Comparison of ENCODE assay signal across 8 mouse cellular contexts in the genomic region with DNA sequence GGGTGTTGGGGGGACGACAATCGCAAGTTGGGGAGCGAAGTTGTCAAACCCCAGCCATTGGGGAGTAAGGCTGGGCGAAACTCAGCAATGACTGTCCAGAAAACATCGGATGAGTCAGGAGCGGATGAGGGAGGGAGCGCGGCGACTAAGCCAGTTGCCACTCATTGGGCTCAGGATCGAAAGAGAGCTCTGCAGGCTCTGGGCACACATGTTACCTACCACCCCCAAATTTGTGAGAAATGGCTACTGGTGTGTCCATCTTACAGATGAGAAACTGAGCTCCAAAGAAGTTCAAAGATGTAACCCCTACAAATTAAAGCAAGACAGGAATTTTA. TPM values are rescaled to one million over a fixed set of nuclear protein-coding genes. Genes with fewer than 3 reads are reported as not detected.
A peak's percentile ranks its signal among the peaks of the same experiment; 100 is the strongest.
DNase-seq lines count a peak whose midpoint lies in the region; ATAC-seq and TF ChIP-seq lines count a peak whose summit lies in the region.

No protein-coding gene starts in this region.

- H3K9ac ChIP-seq in liver, adult 2 months (ENCODE audit: low read depth, low read length), result peak overlapping the region; percentile 87
- H3K9ac ChIP-seq in intestine, embryonic 14.5 days (ENCODE audit: low read length), result peak overlapping the region; percentile 83
- H3K9ac ChIP-seq in neural tube, embryonic 12.5 days, result peak overlapping the region; percentile 83

- peak overlapping the region; percentile 71 for H3K4me2 ChIP-seq in intestine, embryonic 14.5 days (ENCODE audit: low read length)
- peak overlapping the region; percentile 75 for H3K4me2 ChIP-seq in neural tube, embryonic 12.5 days (replicated peaks)

- H3K4me3 ChIP-seq in liver, adult 2 months (ENCODE audit: insufficient read depth, low read depth, low read length), result peak overlapping the region; percentile 75
- peak overlapping the region; percentile 84 for H3K4me3 ChIP-seq in cortical plate, adult 2 months (ENCODE audit: insufficient read depth, low read length)
- peak overlapping the region; percentile 76 for H3K4me3 ChIP-seq in intestine, embryonic 14.5 days (ENCODE audit: low read depth, low read length)
- H3K4me3 ChIP-seq in neural tube, embryonic 12.5 days, result peak overlapping the region; percentile 64

- H3K36me3 ChIP-seq in liver, adult 2 months (ENCODE audit: control insufficient read depth, insufficient read depth, low read length), result no peaks in the 10 kb centered on the region
- peaks cover 4% of the 10 kb centered on the region; the same call in 1 of the 2 replicates for H3K36me3 ChIP-seq in intestine, embryonic 14.5 days (ENCODE audit: control insufficient read depth, insufficient read depth, low read length)
- H3K36me3 ChIP-seq in neural tube, embryonic 12.5 days, result no peaks in the 10 kb centered on the region

- intact Hi-C loops in left cerebral cortex, postnatal 25 days (cut with DNase I), result loop anchor here (2.0 kb wide), 1 partner anchor 27 kb away; no protein-coding TSS in a partner anchor

- peaks cover 11% of the 10 kb centered on the region; the same call in 1 of the 2 replicates for H3K79me2 ChIP-seq in liver, adult 2 months (ENCODE audit: control insufficient read depth, insufficient read depth, low read length)

- ATAC-seq in intestine, embryonic 14.5 days (replicated peaks; ENCODE audit: low FRiP score, low TSS enrichment, low read depth), result peak; percentile 37; the same call in 1 of the 2 replicates
- ATAC-seq in neural tube, embryonic 12.5 days (ENCODE audit: low FRiP score, low read depth), result no peak; the same call in 1 of the 2 replicates

- TF ChIP-seq POLR2A in liver, adult 2 months (IDR thresholded peaks at IDR 0.05; ENCODE audit: extremely low read depth, insufficient read depth, low read length), result 0 out of 2 replicates have a peak, but pooled peaks have one; percentile 4
- TF ChIP-seq POLR2A in cortical plate, adult 2 months (IDR thresholded peaks at IDR 0.05; ENCODE audit: extremely low read depth, insufficient read depth, low read length), result no peak

- H3K27me3 ChIP-seq in liver, adult 2 months (ENCODE audit: control insufficient read depth, insufficient read depth, low read length), result no peaks in the 10 kb centered on the region
- H3K27me3 ChIP-seq in intestine, embryonic 14.5 days (replicated peaks; ENCODE audit: control insufficient read depth, insufficient read depth, low read length), result no peaks in the 10 kb centered on the region
- no peaks in the 10 kb centered on the region for H3K27me3 ChIP-seq in neural tube, embryonic 12.5 days (replicated peaks)

- no peak overlapping the region; the same call in 1 of the 2 replicates for H3K27ac ChIP-seq in liver, adult 2 months (replicated peaks; ENCODE audit: insufficient read depth, low read depth, low read length)
- H3K27ac ChIP-seq in cortical plate, adult 2 months (ENCODE audit: insufficient read depth, low read length), result no peak overlapping the region
- peak overlapping the region; percentile 87 for H3K27ac ChIP-seq in intestine, embryonic 14.5 days (ENCODE audit: low read depth)
- H3K27ac ChIP-seq in neural tube, embryonic 12.5 days, result no peak overlapping the region

- 0 out of 2 replicates have a peak, but pooled peaks cover 4% of the 10 kb centered on the region for H3K4me1 ChIP-seq in liver, adult 2 months (ENCODE audit: control insufficient read depth, insufficient read depth, low read length)
- H3K4me1 ChIP-seq in cortical plate, adult 2 months (ENCODE audit: control insufficient read depth, insufficient read depth, low read length), result no peaks in the 10 kb centered on the region
- H3K4me1 ChIP-seq in intestine, embryonic 14.5 days (replicated peaks; ENCODE audit: control insufficient read depth, insufficient read depth, low read length), result peaks cover 37% of the 10 kb centered on the region
- H3K4me1 ChIP-seq in neural tube, embryonic 12.5 days, result peaks cover 17% of the 10 kb centered on the region

- no peak for DNase-seq in liver, adult 2 months (ENCODE audit: extremely low read depth, low read depth, low spot score)
- DNase-seq in liver, result no peak
- DNase-seq in intestine, embryonic 14.5 days (ENCODE audit: low spot score), result no peak
- no peak for DNase-seq in testis, postnatal 10 days (ENCODE audit: low spot score)
- DNase-seq in Muller cell, postnatal 12 days (ENCODE audit: inconsistent ontology term), result no peak
- no peak for DNase-seq in left cerebral cortex, postnatal 25 days (ENCODE audit: low spot score in 2 of 2)

- TF ChIP-seq CTCF in liver, adult 2 months (IDR thresholded peaks at IDR 0.05; ENCODE audit: low read depth, low read length), result no peak
- no peak for TF ChIP-seq CTCF in cortical plate, adult 2 months (IDR thresholded peaks at IDR 0.05; ENCODE audit: extremely low read depth, insufficient read depth, low read length)

- no peaks in the 10 kb centered on the region for H3K9me3 ChIP-seq in intestine, embryonic 14.5 days (ENCODE audit: control insufficient read depth, low read length)
- H3K9me3 ChIP-seq in neural tube, embryonic 12.5 days, result no peaks in the 10 kb centered on the region

- under 1% methylated on average over 10 of the region's 10 CpGs for WGBS in liver, adult 2 months
- WGBS in intestine, embryonic 14.5 days, result 2% methylated on average over 10 of the region's 10 CpGs
- 0% methylated on average over 10 of the region's 10 CpGs for WGBS in neural tube, embryonic 12.5 days

RNA-seq across cellular contexts. Expression of gene Capn2, which starts 0.2 kb away (rescaled TPM):
- total RNA-seq in liver, adult 2 months (2014; rRNA removed), result 27.8 and 28.1 TPM in 2 replicates
- polyA plus RNA-seq in liver, adult 2 months (2012; rRNA removed), result 9.3 and 10.3 TPM in 2 replicates
- 61.4 and 63.3 TPM in 2 replicates for polyA plus RNA-seq in cortical plate, adult 2 months (2012; rRNA removed)
- polyA plus RNA-seq in intestine, embryonic 14.5 days (2014; fragmentation: Nextera tagmentation; extraction: Ambion mirVana), result 89.9 and 94.5 TPM in 2 replicates
- polyA plus RNA-seq in neural tube, embryonic 12.5 days (2016; fragmentation: Nextera tagmentation; extraction: Ambion mirVana), result 104 and 115 TPM in 2 replicates
- total RNA-seq in left cerebral cortex, postnatal 25 days (2021), result 10 to 100 TPM; 52.9 to 61.4 TPM

RNA-seq across cellular contexts. Expression of gene Capn8, which starts 47.2 kb away (rescaled TPM):
- 0.09 and 0.20 TPM in 2 replicates for total RNA-seq in liver, adult 2 months (2014; rRNA removed)
- 0.04 TPM in 2 replicates for polyA plus RNA-seq in liver, adult 2 months (2012; rRNA removed)
- 0.04 TPM in 1 of 2 replicates, not detected in the other for polyA plus RNA-seq in cortical plate, adult 2 months (2012; rRNA removed)
- polyA plus RNA-seq in intestine, embryonic 14.5 days (2014; fragmentation: Nextera tagmentation; extraction: Ambion mirVana), result 1.8 and 2.1 TPM in 2 replicates
- polyA plus RNA-seq in neural tube, embryonic 12.5 days (2016; fragmentation: Nextera tagmentation; extraction: Ambion mirVana), result 0.10 and 0.15 TPM in 2 replicates
- not detected for total RNA-seq in left cerebral cortex, postnatal 25 days (2021)
